In genomic region chr3:39736639-39737038, GRCm38 (mm10) we compare ENCODE assay signal across 15 mouse cellular contexts.
"Had no signal": no experiment of that assay in that cellular context is flagged by ENCODE, and none has a peak within 500 bp of the region (broad histone marks: within the 10 kb centered on the region; RNA-seq: fewer than 3 reads in every experiment).

No protein-coding gene starts in this region.

- H3K4me1 ChIP-seq: intestine, embryonic 15.5 days; limb, embryonic 15.5 days; liver, embryonic 12.5 days; lung, embryonic 15.5 days; megakaryocyte, embryonic 14.5 days; midbrain, embryonic 12.5 days had no signal

- H3K9me3 ChIP-seq: intestine, embryonic 15.5 days; kidney, embryonic 15.5 days; limb, embryonic 15.5 days; liver, embryonic 12.5 days; lung, embryonic 15.5 days; megakaryocyte, embryonic 14.5 days; midbrain, embryonic 12.5 days had no signal

- H3K27ac ChIP-seq: intestine, embryonic 15.5 days; kidney, embryonic 15.5 days; limb, embryonic 15.5 days; liver, embryonic 12.5 days; lung, embryonic 15.5 days; macrophage; midbrain, embryonic 12.5 days had no signal

- H3K36me3 ChIP-seq: intestine, embryonic 15.5 days; kidney, embryonic 15.5 days; limb, embryonic 15.5 days; liver, embryonic 12.5 days; lung, embryonic 15.5 days; midbrain, embryonic 12.5 days had no signal

- H3K9ac ChIP-seq: intestine, embryonic 15.5 days; kidney, embryonic 15.5 days; limb, embryonic 15.5 days; liver, embryonic 12.5 days; lung, embryonic 15.5 days; midbrain, embryonic 12.5 days had no signal

- H3K27me3 ChIP-seq: intestine, embryonic 15.5 days; kidney, embryonic 15.5 days; limb, embryonic 15.5 days; liver, embryonic 12.5 days; lung, embryonic 15.5 days; megakaryocyte, embryonic 14.5 days; midbrain, embryonic 12.5 days had no signal

- H3K4me3 ChIP-seq: intestine, embryonic 15.5 days; kidney, embryonic 15.5 days; limb, embryonic 15.5 days; liver, embryonic 12.5 days; lung, embryonic 15.5 days; megakaryocyte, embryonic 14.5 days; midbrain, embryonic 12.5 days had no signal

- ATAC-seq: intestine, embryonic 15.5 days; liver, embryonic 12.5 days; midbrain, embryonic 16.5 days had no signal

- DNase-seq: kidney, adult 2 months; kidney, postnatal 14 days; lung, postnatal 14 days; right cerebral cortex, adult 18-20 months; thymus, adult 18-20 months; thymus, postnatal 14 days had no signal

- H3K4me2 ChIP-seq: intestine, embryonic 15.5 days; kidney, embryonic 15.5 days; limb, embryonic 15.5 days; liver, embryonic 12.5 days; lung, embryonic 15.5 days; midbrain, embryonic 12.5 days had no signal
